Mouse (Mus musculus) small intestine, adult 2 months (tissue): ENCODE measurements at regions not wholly inside any gene's neighbourhood (a gene's known extent, or its start where the extent isn't known, plus 50 kb on each side); places are given as distances from the start of the nearest gene placed in this dataset.

Experiments used
- CTCF ChIP-seq: fragments of 200-500 bp; IDR thresholded peaks from 2 replicates; pipeline ENCODE4 v1.5.1; 2012; ENCODE audit warnings: low read depth, mild to moderate bottlenecking, control low read depth, inconsistent platforms, low read length, moderate library complexity, mixed read lengths; ENCODE audit not compliant: insufficient replicate concordance, insufficient read length; ENCODE audit errors: extremely low read depth
- POLR2A ChIP-seq: fragments of 200-500 bp; IDR thresholded peaks from 2 replicates; pipeline ENCODE4 v1.6.1; 2012; ENCODE audit warnings: low read depth, mild to moderate bottlenecking, control low read depth, inconsistent platforms, low read length, moderate library complexity

GRCm38 (mm10) chr8:115410191-115410590 lies 297.4 kb downstream of the Maf start:
- TF ChIP-seq CTCF (no peak), POLR2A (no peak)
